Mouse (Mus musculus): ENCODE results near the gene Ppp1r13l. TPM values are rescaled to one million over a fixed set of nuclear protein-coding genes. Genes with fewer than 3 reads are reported as not detected.

Ppp1r13l gene
- polyA plus RNA-seq, 1 experiment from 2014 or later = 11.6 TPM

DNA sequence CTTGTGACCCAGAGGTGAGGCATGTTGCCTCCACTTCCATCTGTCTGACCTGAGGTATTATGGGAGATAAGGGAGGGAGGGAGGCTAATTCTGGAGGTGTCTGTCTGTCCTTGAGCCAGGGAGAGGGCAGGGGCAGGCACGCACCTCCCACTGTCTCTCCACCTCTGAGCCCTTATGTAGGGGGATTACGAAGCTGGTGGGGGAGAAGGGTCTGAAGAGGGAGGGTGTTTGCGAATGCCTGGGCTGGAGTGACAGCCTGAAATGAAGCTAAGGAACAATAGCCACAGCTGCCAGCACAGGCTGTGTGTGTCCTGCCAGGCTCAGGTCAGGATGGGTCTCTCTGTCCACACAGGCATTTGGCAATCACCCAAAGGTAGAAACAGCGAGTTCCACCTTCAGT, 2.7 kb downstream of the Ppp1r13l start:
- H3K4me2 ChIP-seq (ENCODE audit: low read depth, low read length) = peak overlapping the region; percentile 91

DNA sequence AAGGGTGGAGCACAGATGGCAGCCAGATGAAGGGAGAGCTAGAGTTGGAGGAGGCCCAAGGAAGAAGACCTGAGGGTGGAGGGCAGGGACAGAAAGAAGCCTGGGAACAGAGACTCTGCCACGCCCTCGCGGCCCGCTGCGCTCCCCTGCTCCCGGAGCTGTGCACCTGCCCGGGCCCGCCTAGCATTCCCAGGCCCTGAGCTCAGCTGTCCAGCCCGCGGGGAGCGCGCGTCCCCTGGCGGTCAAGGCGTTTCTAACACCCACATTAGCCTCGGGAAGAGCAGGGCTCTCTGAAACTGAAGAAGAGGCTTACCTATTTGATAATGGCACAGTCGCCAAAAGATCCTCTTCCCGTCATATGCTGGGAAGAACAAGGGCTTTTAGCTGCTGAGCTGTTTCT, 4.3 kb downstream of the Ppp1r13l start:
- Histone ChIP-seq H3K9ac (ENCODE audit: low read depth, low read length) (no peak overlapping the region), H3K4me2 (ENCODE audit: low read depth, low read length) (peak overlapping the region; percentile 13), H3K4me3 (ENCODE audit: low read depth, low read length) (no peak overlapping the region), H3K27ac (replicated peaks; ENCODE audit: low read depth, low read length) (0 out of 2 replicates have a peak overlapping the region, but pooled peaks have one; percentile 30), H3K4me1 (ENCODE audit: control insufficient read depth, insufficient read depth, low read length) (peaks cover 3% of the 10 kb centered on the region; the same call in 1 of the 2 replicates), H3K36me3 (ENCODE audit: control insufficient read depth, insufficient read depth, low read length) (no peaks in the 10 kb centered on the region), H3K27me3 (replicated peaks; ENCODE audit: control insufficient read depth, insufficient read depth, low read length) (no peaks in the 10 kb centered on the region), H3K9me3 (ENCODE audit: control insufficient read depth, low read length) (no peaks in the 10 kb centered on the region)
- whole genome bisulfite sequencing = 7% methylated on average over 12 of the region's 18 CpGs
- ATAC-seq (ENCODE audit: low read depth) (peak; percentile 7; the same call in 1 of the 2 replicates), DNase-seq (ENCODE audit: low spot score) (peak; percentile 79)

More for the DNA sequence above, 2.7 kb downstream of the Ppp1r13l start:
- DNase-seq (ENCODE audit: low spot score) = no peak
- 36% methylated on average over 4 of the region's 4 CpGs for WGBS
- Histone ChIP-seq H3K9ac (ENCODE audit: low read depth, low read length) (no peak overlapping the region), H3K27ac (replicated peaks; ENCODE audit: low read depth, low read length) (no peak overlapping the region), H3K4me1 (ENCODE audit: control insufficient read depth, insufficient read depth, low read length) (peaks cover 8% of the 10 kb centered on the region; the same call in 1 of the 2 replicates), H3K4me3 (ENCODE audit: low read depth, low read length) (peak overlapping the region; percentile 72), H3K36me3 (ENCODE audit: control insufficient read depth, insufficient read depth, low read length) (peaks cover under 1% of the 10 kb centered on the region; the same call in 1 of the 2 replicates), H3K27me3 (replicated peaks; ENCODE audit: control insufficient read depth, insufficient read depth, low read length) (no peaks in the 10 kb centered on the region), H3K9me3 (ENCODE audit: control insufficient read depth, low read length) (no peaks in the 10 kb centered on the region)
- no peak for ATAC-seq (ENCODE audit: low read depth)

DNA sequence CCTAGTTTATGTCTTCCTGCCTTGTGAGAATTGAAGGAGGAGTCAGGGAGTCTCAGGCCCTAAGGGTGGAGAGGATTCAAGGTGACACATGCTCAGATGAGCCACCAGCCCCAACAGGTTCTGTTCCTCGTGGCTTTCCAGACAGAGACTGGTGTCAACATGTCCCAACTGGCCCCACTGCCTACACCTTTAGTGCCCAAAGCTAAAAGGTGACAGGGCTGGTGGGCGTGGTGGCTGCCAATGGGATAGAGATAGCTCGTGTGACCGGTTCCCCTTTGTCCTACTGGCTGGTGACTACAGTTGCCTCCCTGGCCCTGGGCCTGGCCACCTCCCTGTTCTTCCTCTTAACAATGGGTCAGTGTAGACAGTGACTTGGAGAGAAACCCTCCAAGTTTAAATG, 5.8 kb downstream of the Ppp1r13l start:
- H3K27me3 ChIP-seq (replicated peaks; ENCODE audit: control insufficient read depth, insufficient read depth, low read length) = no peaks in the 10 kb centered on the region; the same call in 1 of the 2 replicates
- 70% methylated on average over 4 of the region's 4 CpGs for WGBS
- ATAC-seq (ENCODE audit: low read depth) = no peak
- DNase-seq (ENCODE audit: low spot score) = peak; percentile 81
- peaks cover 8% of the 10 kb centered on the region for H3K4me1 ChIP-seq (ENCODE audit: control insufficient read depth, insufficient read depth, low read length)
- H3K27ac ChIP-seq (replicated peaks; ENCODE audit: low read depth, low read length) = no peak overlapping the region
- no peak overlapping the region for H3K4me2 ChIP-seq (ENCODE audit: low read depth, low read length)
- H3K36me3 ChIP-seq (ENCODE audit: control insufficient read depth, insufficient read depth, low read length) = 0 out of 2 replicates have a peak, but pooled peaks cover under 1% of the 10 kb centered on the region
- H3K9ac ChIP-seq (ENCODE audit: low read depth, low read length) = no peak overlapping the region
- H3K4me3 ChIP-seq (ENCODE audit: low read depth, low read length) = no peak overlapping the region
- H3K9me3 ChIP-seq (ENCODE audit: control insufficient read depth, low read length) = no peaks in the 10 kb centered on the region

DNA sequence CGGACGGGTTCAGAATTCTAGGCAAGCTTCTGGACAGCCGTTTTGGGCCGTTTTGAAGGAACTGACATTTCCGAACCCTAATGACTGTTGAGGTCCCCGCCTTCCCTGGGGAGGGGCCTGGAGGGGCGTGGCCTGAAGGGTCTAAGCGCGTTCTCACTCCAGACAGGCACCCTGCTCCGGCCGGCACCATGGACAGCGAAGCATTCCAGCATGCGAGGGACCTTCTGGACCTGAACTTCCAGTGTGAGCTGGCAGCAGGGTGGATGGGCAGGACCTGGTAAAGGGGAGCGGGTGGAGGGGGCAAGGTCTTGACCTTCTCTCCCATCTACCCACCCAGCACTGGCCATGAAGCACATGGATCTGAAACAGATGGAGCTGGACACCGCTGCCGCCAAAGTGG, 8.8 kb downstream of the Ppp1r13l start:
- DNase-seq (ENCODE audit: low spot score) (peak; percentile 38), ATAC-seq (ENCODE audit: low read depth) (no peak)
- Histone ChIP-seq H3K9ac (ENCODE audit: low read depth, low read length) (no peak overlapping the region), H3K36me3 (ENCODE audit: control insufficient read depth, insufficient read depth, low read length) (0 out of 2 replicates have a peak, but pooled peaks cover 7% of the 10 kb centered on the region), H3K4me3 (ENCODE audit: low read depth, low read length) (no peak overlapping the region), H3K27me3 (replicated peaks; ENCODE audit: control insufficient read depth, insufficient read depth, low read length) (no peaks in the 10 kb centered on the region; the same call in 1 of the 2 replicates), H3K9me3 (ENCODE audit: control insufficient read depth, low read length) (no peaks in the 10 kb centered on the region), H3K4me2 (ENCODE audit: low read depth, low read length) (no peak overlapping the region), H3K4me1 (ENCODE audit: control insufficient read depth, insufficient read depth, low read length) (peaks cover 5% of the 10 kb centered on the region), H3K27ac (replicated peaks; ENCODE audit: low read depth, low read length) (no peak overlapping the region)
- WGBS = 21% methylated on average over 16 of the region's 16 CpGs

DNA sequence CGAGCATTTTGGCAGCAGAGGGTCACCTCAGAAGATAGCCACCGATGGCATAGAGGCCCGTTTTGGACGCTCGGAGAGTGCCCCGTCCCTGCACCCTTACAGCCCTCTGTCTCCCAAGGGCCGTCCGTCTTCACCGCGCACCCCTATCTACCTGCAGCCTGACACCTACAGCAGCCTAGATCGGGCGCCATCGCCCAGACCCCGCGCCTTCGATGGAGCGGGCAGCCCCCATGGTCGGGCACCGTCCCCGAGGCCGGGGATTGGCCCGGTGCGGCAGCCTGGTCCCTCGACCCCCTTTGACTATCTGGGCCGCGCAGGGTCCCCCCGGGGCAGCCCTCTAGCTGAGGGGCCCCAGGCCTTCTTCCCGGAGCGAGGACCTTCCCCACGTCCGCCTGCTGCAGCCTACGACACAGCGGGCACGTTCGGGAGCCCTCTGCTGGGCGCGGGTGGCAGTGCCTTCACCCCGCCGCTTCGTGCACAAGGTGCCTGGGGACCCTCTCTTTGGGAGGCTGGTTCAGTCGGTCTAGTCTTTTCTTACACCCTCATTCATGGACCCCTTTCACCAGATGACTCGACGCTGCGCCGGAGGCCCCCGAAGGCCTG, 10.4 kb downstream of the Ppp1r13l start:
- WGBS = 14% methylated on average over 46 of the region's 46 CpGs
- Histone ChIP-seq H3K4me3 (ENCODE audit: low read depth, low read length) (peak overlapping the region; percentile 41), H3K27ac (replicated peaks; ENCODE audit: low read depth, low read length) (no peak overlapping the region), H3K9me3 (ENCODE audit: control insufficient read depth, low read length) (no peaks in the 10 kb centered on the region), H3K4me2 (ENCODE audit: low read depth, low read length) (peak overlapping the region; percentile 80), H3K4me1 (ENCODE audit: control insufficient read depth, insufficient read depth, low read length) (peaks cover 5% of the 10 kb centered on the region), H3K36me3 (ENCODE audit: control insufficient read depth, insufficient read depth, low read length) (0 out of 2 replicates have a peak, but pooled peaks cover 13% of the 10 kb centered on the region), H3K9ac (ENCODE audit: low read depth, low read length) (peak overlapping the region; percentile 66), H3K27me3 (replicated peaks; ENCODE audit: control insufficient read depth, insufficient read depth, low read length) (no peaks in the 10 kb centered on the region; the same call in 1 of the 2 replicates)
- ATAC-seq (ENCODE audit: low read depth) = peak; percentile 80
- DNase-seq (ENCODE audit: low spot score) = peak; percentile 51

DNA sequence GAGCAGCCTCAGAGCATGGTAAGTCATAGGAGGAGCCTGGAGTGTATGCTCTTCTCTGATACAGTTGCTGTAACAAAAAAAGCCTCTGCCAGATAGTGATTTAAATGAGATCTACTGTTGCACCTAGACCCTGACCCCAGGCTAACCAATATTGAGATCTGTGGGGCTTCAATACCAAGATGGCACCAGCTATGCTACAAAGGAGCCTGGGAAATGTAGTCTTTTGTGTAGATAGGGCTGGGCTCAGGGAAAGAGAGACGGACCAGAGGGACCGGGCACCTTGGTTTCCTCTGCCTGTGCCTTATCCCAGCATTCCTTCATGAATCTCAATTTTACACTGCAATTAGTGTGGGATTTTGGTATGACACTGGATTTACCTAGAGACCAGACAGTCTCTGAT, 13.8 kb downstream of the Ppp1r13l start:
- no peak overlapping the region for H3K4me2 ChIP-seq (ENCODE audit: low read depth, low read length)

DNA sequence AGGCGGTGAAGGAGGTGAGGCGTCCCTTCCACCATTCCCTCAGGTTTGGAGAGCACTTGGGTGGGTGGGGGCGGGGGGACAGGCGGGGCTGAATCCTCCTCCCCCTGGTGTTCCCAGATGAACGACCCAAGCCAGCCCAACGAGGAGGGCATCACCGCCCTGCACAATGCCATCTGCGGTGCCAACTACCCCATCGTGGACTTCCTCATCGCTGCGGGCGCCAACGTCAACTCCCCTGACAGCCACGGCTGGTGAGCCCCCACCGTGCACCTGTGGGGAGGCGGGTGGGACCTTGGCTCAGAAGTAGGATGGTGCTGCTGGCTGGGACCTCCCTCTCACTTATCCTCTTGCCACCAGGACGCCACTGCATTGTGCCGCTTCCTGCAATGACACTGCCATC, 15.8 kb downstream of the Ppp1r13l start:
- no peaks in the 10 kb centered on the region for H3K9me3 ChIP-seq (ENCODE audit: control insufficient read depth, low read length)
- WGBS = 73% methylated on average over 17 of the region's 18 CpGs
- H3K27ac ChIP-seq (replicated peaks; ENCODE audit: low read depth, low read length) = no peak overlapping the region
- H3K27me3 ChIP-seq (replicated peaks; ENCODE audit: control insufficient read depth, insufficient read depth, low read length) = no peaks in the 10 kb centered on the region
- H3K9ac ChIP-seq (ENCODE audit: low read depth, low read length) = no peak overlapping the region
- DNase-seq (ENCODE audit: low spot score) (no peak), ATAC-seq (ENCODE audit: low read depth) (no peak)
- peaks cover 27% of the 10 kb centered on the region; the same call in 1 of the 2 replicates for H3K36me3 ChIP-seq (ENCODE audit: control insufficient read depth, insufficient read depth, low read length)
- no peak overlapping the region for H3K4me2 ChIP-seq (ENCODE audit: low read depth, low read length)
- no peaks in the 10 kb centered on the region for H3K4me1 ChIP-seq (ENCODE audit: control insufficient read depth, insufficient read depth, low read length)
- H3K4me3 ChIP-seq (ENCODE audit: low read depth, low read length) = no peak overlapping the region

More for the DNA sequence above, 13.8 kb downstream of the Ppp1r13l start:
- Histone ChIP-seq H3K9me3 (ENCODE audit: control insufficient read depth, low read length) (no peaks in the 10 kb centered on the region), H3K27ac (replicated peaks; ENCODE audit: low read depth, low read length) (no peak overlapping the region), H3K9ac (ENCODE audit: low read depth, low read length) (no peak overlapping the region), H3K4me1 (ENCODE audit: control insufficient read depth, insufficient read depth, low read length) (peaks cover 5% of the 10 kb centered on the region), H3K27me3 (replicated peaks; ENCODE audit: control insufficient read depth, insufficient read depth, low read length) (no peaks in the 10 kb centered on the region; the same call in 1 of the 2 replicates), H3K4me3 (ENCODE audit: low read depth, low read length) (no peak overlapping the region), H3K36me3 (ENCODE audit: control insufficient read depth, insufficient read depth, low read length) (peaks cover 28% of the 10 kb centered on the region; the same call in 1 of the 2 replicates)
- WGBS = 75% methylated on average over 2 of the region's 2 CpGs
- no peak for DNase-seq (ENCODE audit: low spot score)
- no peak for ATAC-seq (ENCODE audit: low read depth)

DNA sequence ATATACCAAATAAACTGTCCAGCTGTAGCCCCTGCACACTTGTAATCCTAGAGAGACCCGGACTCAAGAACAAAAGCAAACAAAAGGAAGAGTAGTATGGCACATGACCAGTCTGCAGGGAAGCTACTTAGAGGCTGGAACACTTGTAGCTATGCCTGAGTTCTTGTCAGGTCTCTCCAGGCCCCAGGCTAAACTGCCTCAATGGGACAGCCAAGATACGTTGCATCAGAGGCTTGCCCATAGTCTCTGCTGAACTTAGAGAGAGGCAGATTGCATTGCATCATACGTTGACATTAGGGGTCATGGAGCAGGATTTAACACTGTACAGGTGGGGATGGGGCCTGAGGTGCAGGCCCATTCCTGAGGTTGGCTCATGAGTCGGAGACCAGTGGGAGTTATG, 16.5 kb downstream of the Ppp1r13l start:
- no peak overlapping the region for H3K4me2 ChIP-seq (ENCODE audit: low read depth, low read length)
- no peak overlapping the region for H3K9ac ChIP-seq (ENCODE audit: low read depth, low read length)
- ATAC-seq (ENCODE audit: low read depth) (no peak), DNase-seq (ENCODE audit: low spot score) (no peak)
- no peaks in the 10 kb centered on the region for H3K27me3 ChIP-seq (replicated peaks; ENCODE audit: control insufficient read depth, insufficient read depth, low read length)
- H3K27ac ChIP-seq (replicated peaks; ENCODE audit: low read depth, low read length) = no peak overlapping the region
- 82% methylated on average over 4 of the region's 4 CpGs for WGBS
- no peaks in the 10 kb centered on the region for H3K9me3 ChIP-seq (ENCODE audit: control insufficient read depth, low read length)
- no peak overlapping the region for H3K4me3 ChIP-seq (ENCODE audit: low read depth, low read length)
- peaks cover 21% of the 10 kb centered on the region; the same call in 1 of the 2 replicates for H3K36me3 ChIP-seq (ENCODE audit: control insufficient read depth, insufficient read depth, low read length)
- no peaks in the 10 kb centered on the region for H3K4me1 ChIP-seq (ENCODE audit: control insufficient read depth, insufficient read depth, low read length)

DNA sequence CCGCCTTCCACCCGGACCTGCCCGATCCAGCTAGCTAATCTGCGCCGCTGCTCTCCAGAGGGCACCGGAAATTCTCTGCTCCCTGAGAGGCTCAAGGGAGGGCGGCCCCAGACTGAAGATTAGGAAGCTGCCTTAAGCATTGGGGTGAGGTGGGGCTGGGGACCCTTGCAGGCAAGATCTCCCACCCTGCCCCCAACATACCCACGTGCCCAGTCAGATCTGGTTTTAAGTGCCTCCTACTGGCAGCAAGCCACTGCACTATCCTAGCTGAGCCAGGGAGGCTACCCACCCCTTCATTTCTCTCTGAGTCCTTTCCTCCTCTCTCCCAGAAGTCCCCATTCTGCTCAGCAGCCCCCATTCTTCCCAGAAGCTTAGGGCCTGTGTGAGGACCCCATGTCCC, 18.5 kb downstream of the Ppp1r13l start:
- Histone ChIP-seq H3K4me3 (ENCODE audit: low read depth, low read length) (no peak overlapping the region), H3K27ac (replicated peaks; ENCODE audit: low read depth, low read length) (no peak overlapping the region), H3K36me3 (ENCODE audit: control insufficient read depth, insufficient read depth, low read length) (peaks cover 21% of the 10 kb centered on the region; the same call in 1 of the 2 replicates), H3K9me3 (ENCODE audit: control insufficient read depth, low read length) (no peaks in the 10 kb centered on the region), H3K27me3 (replicated peaks; ENCODE audit: control insufficient read depth, insufficient read depth, low read length) (no peaks in the 10 kb centered on the region), H3K4me1 (ENCODE audit: control insufficient read depth, insufficient read depth, low read length) (peaks cover 4% of the 10 kb centered on the region), H3K9ac (ENCODE audit: low read depth, low read length) (no peak overlapping the region), H3K4me2 (ENCODE audit: low read depth, low read length) (no peak overlapping the region)
- 80% methylated on average over 8 of the region's 8 CpGs for WGBS
- ATAC-seq (ENCODE audit: low read depth) (no peak), DNase-seq (ENCODE audit: low spot score) (no peak)
